Mouse (Mus musculus): ENCODE results near the gene Card9. TPM values are rescaled to one million over a fixed set of nuclear protein-coding genes. Genes with fewer than 3 reads are reported as not detected.

Gene Card9
- total RNA-seq, 4 experiments from 2014 or later = 1.6 to 6.1 (median 4.1) TPM

GRCm38 (mm10) chr2:26327852-26328251 lies 32.9 kb downstream of the Card9 start:
- no peak for DNase-seq (ENCODE audit: low spot score in 2 of 2)

- DNase-seq (ENCODE audit: low spot score in 2 of 2) = no peak
Observed at GRCm38 (mm10) chr2:26325386-26326181, 35.1 kb downstream of the Card9 start.

DNA sequence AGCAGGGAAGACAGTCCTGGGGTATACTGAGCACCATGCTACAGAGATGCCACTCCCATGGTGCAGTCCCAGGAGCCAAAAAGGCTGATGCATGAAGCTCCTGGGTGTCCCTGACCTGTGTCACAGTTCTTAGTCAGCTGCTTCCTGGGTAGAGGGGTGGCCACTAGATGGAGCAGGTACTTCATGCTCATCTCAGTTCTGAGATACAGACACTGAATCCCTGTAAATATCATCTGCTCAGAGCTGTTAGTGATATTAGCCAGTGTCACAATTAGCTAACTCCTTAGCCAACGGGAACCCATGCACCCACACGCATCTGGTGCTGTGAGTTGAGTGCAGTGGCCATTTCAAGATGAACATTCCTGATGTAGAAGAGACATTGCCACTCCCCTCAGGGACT lies 35.8 kb downstream of the Card9 start:
- peak in 1 of 2 experiments; percentile 61 for DNase-seq (ENCODE audit: low spot score in 2 of 2)

- DNase-seq (ENCODE audit: low spot score in 2 of 2) = no peak
Observed at GRCm38 (mm10) chr2:26323589-26324325, 37.0 kb downstream of the Card9 start.

DNA sequence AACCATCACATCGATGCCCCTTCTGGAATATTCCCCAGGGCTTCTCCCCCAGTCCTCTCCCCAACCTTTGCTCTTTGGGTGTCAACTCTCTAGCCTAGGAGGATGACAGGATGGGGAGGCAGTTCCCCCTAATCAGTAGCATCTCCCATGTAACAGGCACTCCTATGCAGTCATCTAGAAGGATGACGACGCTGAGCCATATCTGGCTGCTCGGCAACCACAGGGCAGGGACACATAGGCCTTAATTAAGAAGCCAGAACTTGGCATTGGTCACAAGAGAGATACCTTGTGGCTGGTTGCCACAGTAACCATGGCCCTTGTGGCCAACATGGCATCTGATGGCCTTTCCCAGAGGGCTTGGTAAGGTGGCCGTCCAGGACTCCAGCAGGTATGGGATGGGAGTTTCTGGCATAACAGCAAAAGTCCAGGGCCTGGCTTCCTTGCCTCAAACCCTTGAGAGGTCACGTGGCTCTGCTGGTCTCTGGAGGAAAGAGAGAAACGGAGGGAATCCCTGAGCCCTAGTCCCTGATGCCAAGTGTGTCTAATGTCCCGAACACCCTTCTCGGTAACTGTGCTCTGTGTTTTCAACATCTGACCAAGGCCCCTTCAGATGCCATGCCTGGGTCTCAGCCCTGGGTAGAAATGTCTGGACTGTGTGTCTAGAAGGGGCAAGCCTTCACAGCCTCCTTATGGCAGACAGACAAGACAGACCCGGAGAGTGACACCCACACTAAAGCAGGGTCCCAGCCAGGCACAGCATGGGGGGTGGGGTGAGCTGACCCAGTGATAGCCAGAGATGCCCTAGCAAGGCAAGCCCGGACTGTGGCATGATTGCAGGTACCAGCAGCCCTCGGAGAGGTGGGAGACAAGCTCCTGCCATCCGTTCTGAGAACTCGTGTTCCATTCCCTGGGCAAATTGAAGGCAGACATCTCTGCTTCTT lies 40.2 kb downstream of the Card9 start:
- DNase-seq (ENCODE audit: low spot score in 2 of 2) = no peak

GRCm38 (mm10) chr2:26319519-26320244 lies 41.0 kb downstream of the Card9 start:
- DNase-seq (ENCODE audit: low spot score in 2 of 2) = no peak

- DNase-seq (ENCODE audit: low spot score in 2 of 2) = no peak
Observed at GRCm38 (mm10) chr2:26319109-26319508, 41.6 kb downstream of the Card9 start.

- DNase-seq (ENCODE audit: low spot score in 2 of 2) = no peak
Observed at GRCm38 (mm10) chr2:26317991-26318672, 42.6 kb downstream of the Card9 start.

GRCm38 (mm10) chr2:26317371-26317770 lies 43.3 kb downstream of the Card9 start:
- no peak for DNase-seq (ENCODE audit: low spot score in 2 of 2)

- no peak for DNase-seq (ENCODE audit: low spot score in 2 of 2)
Observed at GRCm38 (mm10) chr2:26316576-26317246, 44.0 kb downstream of the Card9 start.

- DNase-seq (ENCODE audit: low spot score in 2 of 2) = no peak
Observed at GRCm38 (mm10) chr2:26315925-26316311, 44.8 kb downstream of the Card9 start.

GRCm38 (mm10) chr2:26315072-26315924 lies 45.4 kb downstream of the Card9 start, which contains the start of gene Gpsm1:
Gene Gpsm1 (plus strand): TSS chr2:26315515.
- peak in 1 of 2 experiments; percentile 68 for DNase-seq (ENCODE audit: low spot score in 2 of 2)

- no peak for DNase-seq (ENCODE audit: low spot score in 2 of 2)
Observed at GRCm38 (mm10) chr2:26314281-26315071, 46.2 kb downstream of the Card9 start.

- no peak for DNase-seq (ENCODE audit: low spot score in 2 of 2)
Observed at GRCm38 (mm10) chr2:26313394-26313793, 47.3 kb downstream of the Card9 start.

DNA sequence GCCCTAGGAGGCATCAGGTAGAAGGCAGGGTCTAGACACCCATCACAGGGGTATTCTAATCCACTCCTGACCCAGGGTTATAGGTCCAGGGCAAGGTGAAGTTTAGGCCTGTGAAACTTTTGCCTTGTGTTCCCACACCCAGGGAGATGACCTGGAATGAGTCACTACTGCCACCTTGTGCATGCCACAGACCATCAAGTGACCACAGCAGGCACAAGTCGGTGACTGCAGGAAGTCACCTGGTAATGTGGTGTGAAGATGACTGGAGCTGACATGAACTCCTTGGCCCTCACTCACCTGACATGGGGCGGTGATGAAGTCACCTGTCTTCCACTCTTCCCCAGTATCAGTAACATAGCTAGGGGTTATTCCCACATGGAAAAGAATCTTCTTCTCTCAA lies 47.9 kb downstream of the Card9 start:
- no peak for DNase-seq (ENCODE audit: low spot score in 2 of 2)

DNA sequence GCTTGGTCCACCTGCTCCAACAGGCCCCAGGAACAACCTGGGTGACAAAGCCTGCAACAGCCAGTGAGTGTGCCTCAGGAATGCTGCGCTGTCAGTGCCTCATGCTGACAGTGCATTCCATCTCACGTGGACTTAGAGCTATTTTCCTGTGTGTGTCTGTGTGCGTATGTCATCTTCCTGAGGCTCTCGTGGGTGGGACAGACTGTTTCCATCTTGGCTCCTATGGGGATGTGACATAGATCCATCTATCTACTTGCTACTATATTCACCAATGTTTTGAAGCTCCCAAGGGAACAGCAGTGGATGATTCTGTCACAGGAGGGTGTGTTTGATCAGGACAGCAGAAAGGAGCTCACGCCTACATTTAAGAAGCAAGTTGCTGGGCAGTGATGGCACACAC lies 48.8 kb downstream of the Card9 start:
- no peak for DNase-seq (ENCODE audit: low spot score in 2 of 2)

- no peak for DNase-seq (ENCODE audit: low spot score in 2 of 2)
Observed at GRCm38 (mm10) chr2:26309739-26310138, 51.0 kb downstream of the Card9 start.

DNA sequence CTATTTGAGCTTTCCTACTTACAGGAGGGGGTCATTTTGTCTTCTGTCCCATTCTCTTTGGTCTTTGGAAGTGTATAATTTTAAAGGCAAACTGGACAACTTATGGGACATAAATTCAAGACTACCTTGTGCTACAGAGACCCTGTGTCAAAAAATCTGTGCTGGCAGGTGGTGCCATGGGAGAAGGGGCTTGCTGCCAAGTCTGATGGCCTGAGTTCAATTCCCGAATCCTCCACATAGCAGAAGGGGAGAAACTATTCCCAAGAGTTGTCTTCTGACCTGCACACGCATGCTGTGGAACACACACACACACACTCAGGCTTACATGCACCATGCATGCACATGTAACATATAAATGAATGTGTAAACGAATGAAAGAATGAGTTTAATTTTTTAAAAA lies 54.0 kb downstream of the Card9 start:
- DNase-seq (ENCODE audit: low spot score in 2 of 2) = no peak
